Mouse (Mus musculus): Measurements from ENCODE around the gene Naa38. TPM values are rescaled to one million over a fixed set of nuclear protein-coding genes. Genes with fewer than 3 reads are reported as not detected.
"Not testable (repeated sequence)": the region's sequence is repeated elsewhere in the genome, so short reads cannot be mapped to it uniquely, and the experiment has no call there.

The Naa38 gene
- total RNA-seq, 2 experiments from 2014 or later: 94.1 to 95.0 TPM

DNA sequence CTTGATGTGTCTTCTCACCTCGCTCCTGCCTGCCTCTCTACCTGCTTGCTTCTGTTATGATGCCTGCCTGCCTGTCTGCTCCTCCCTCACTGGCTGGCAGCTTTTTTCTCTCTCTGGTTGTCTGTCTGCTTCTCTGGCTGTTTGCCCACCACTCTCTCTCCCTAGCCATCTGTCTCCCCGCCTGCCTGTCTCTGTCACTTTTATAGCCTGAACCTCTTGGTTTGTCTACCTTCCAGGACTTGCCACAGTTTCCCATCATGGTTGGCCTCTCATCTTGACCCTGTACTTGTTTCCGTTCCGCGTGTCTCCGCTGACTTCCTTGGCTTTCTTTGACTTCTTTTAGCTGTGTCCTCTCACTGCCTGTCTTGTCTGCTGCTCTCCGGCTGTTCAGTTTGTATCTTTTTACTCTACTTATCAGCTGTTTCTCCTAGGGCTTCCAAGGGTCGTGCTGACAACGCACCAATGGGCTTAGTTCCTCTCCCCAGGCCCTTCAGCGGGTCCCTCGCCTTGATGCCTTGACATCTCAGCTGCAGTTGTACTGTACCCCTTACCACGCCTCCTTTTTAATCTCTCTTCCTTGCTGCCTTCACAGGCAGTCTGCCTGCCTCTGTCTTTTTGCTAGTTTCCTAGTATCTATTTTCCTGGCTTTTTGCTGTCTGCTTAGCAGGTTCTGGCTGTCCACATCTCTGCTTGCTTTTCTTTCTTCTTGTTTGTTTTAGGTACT, 23.1 kb upstream of the Naa38 start:
- peak; percentile 33 to 34 for DNase-seq
- intact Hi-C loops (cut with DNase I): loop anchor here (5.0 kb wide), 1 partner anchor 245 kb away; the partner anchor contains the start of gene Aloxe3

DNA sequence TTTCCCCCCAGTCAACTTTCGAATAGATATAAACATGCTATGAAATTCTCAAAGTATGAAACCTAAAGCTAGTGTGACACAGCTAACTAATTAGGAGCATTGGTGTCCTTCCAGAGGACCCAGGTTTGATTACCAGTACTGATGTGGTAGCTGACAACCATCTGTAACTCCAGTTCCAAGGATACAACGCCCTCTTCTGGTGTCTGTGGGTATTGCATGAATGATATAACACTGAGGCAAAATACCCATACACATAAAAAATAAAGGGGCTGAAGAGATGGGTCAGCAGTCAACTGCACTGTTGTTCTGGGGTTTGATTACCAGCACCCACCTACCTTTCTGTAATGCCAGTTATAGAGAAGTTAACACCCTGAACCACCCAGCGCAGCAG, 22.5 kb upstream of the Naa38 start:
- DNase-seq: peak in 1 of 2 experiments; percentile 33
- intact Hi-C loops (cut with DNase I): loop anchor here (5.0 kb wide), 1 partner anchor 245 kb away; the partner anchor contains the start of gene Aloxe3

DNA sequence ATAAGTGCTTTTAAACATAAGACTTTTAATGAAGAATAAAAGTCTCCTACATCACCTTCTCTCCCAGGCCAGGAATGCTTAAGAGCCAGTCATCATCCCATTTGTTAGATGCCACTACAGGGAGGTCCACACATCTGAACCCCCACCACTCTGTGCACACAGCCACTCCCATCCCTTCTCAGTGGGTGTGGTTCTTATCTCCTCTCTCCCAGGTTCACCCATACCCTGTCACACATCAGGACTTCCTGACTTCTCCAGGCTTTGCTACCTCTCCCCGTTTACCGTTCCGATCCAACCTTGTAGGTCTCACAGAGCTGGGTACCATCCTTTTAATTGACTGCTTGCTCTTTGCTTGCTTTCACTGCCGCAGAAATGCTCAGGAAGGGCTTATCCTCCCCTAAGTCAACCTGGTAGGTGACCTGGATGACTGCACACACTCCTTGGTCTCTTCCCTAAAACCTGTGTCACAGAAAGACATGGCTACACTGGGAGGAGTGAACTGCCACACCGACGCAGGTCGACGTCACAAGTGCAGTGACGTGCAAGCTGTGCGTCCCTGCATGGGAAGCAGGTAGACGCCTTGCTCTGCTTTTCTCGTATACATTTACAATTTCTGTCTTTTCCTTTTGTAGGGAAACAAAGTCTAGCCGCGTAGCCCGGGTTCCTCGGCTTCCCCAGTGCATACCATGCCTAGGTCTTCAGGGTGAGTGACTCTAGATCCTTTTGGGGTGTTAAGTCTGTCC, 21.9 kb upstream of the Naa38 start:
- intact Hi-C loops (cut with DNase I): loop anchor here (5.0 kb wide), 1 partner anchor 246 kb away; the partner anchor contains the start of gene Aloxe3
- no peak for DNase-seq

DNA sequence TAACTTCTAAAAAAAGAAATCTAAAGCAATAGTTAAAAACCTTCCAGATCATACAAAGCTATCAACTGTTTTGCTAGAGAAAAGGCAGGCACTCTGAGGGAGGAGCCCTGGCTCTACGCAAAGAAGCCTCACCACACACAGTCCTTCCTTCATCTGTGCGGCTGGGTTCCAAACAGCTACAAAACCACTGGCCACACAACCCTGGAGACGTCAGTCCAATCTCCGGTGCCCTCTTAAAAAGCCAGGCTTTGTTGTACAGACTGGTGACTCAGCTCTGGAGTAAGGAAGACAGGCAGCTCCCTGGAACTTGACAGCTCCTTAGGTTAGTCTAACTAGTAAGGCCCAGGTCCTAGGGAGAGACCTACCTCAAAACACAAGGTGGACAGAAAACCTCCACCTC, 19.6 kb upstream of the Naa38 start:
- intact Hi-C loops (cut with DNase I): no loop called here
- no peak for DNase-seq

DNA sequence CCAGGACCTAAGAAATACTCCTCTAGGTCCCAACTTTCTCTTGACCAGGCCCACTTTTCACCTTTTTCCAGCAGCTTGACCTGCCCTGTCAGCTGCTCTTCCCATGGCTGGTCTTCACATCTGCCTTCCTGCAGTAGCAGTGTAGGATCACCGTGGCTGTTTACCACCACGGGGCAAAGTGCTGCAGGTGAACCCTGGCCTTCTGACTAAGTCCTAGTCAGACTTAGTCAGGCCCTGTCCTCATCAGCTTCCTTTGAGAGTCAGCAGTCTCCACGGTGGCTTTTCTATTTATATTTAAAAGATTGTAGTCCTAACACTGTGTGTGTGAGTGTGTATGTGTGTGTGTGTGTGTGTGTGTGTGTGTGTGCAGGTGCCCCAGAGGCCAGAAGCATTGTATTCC, 17.5 kb upstream of the Naa38 start:
- intact Hi-C loops (cut with DNase I): no loop called here
- DNase-seq: no peak

DNA sequence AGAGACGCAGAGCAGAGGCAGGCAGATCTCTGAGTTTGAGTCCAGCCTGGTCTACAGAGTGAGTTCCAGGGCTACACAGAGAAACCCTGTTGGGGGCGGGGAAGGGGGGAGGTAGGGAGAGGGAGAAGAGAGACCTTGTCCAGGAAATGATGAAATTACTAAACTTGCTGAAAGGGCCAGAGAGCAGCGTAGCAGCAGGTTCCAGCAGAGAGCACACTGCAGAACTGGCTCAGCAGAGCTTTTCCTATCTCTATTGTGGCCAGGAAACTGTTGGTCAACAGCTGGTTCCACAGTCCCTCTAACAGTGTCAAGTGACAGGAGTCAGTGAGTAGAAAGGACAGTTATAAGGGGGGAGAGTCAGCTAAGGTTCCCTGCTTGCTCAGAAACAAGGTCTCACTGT, 15.7 kb upstream of the Naa38 start:
- intact Hi-C loops (cut with DNase I): no loop called here
- no peak for DNase-seq

DNA sequence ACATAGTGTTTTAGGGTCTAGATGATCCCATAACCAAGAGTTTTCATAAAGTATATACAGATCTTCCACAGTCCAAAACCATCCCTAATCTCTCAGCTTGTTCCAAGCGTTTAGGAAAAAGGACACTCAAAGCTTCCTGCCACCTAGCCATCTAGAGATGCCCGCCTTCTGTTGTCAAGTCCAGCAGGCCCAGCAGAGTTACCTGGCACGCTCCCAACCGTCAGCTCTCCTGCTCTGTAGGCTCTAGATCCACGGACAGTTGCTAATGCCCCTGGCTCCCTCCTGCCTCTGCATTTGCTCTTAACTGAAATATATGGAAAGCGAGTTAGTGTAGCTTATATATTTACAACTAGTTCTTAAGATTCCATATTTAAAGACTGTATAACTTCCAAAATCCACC, 13.9 kb upstream of the Naa38 start:
- no peak for DNase-seq
- intact Hi-C loops (cut with DNase I): no loop called here

DNA sequence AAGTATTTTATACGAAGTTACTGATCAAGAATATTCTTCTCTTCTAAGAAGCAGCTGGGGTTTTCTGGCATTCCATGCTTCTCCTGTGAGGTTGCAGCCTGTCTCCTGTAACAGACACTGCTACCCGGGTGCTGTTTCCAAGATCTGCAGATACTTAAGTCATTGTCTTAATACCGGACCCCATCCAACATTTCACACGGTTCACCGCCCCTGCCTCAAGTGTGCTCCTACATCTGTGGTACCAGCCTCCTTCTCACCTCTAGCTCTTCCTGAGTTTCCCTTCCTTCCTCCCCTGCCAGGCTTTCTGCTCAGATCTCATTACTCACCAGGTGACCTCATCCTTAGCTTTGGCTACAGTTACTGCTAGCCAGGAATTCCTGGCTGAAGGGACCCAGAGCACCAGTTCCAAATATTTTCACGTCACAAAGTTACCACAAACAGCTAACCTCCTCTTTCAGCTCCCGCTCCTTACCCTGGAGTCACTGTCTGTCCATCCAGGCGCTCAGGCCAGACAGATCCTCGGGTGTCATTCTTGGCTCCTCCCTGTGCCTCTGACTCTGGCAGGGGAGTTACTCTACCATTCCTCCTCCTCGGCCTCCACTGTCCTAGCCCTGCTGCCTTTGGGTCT, 12.7 kb upstream of the Naa38 start:
- peak in 1 of 2 experiments; percentile 44 for DNase-seq
- intact Hi-C loops (cut with DNase I): no loop called here

DNA sequence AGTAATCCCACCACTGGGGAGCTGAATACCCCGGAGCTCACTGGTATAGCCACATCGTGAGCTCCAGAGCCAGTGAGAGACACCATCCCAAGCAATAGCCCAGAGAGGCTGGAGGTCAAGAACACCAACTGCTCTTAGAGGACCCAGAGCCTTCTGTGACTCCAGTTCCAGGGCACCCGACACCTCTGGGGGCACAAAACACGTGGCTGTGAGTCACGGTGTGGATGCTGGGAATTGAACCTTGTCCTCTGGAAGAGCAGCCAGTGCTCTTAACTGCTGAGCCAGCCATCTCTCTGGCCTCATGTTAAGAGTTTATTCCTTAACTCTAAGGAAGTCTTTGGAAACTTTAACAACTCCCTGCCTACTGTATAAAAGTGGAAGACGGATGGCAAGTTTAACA, 10.3 kb upstream of the Naa38 start:
- intact Hi-C loops (cut with DNase I): loop anchor here (5.0 kb wide), 1 partner anchor 193 kb away; no protein-coding TSS in a partner anchor

DNA sequence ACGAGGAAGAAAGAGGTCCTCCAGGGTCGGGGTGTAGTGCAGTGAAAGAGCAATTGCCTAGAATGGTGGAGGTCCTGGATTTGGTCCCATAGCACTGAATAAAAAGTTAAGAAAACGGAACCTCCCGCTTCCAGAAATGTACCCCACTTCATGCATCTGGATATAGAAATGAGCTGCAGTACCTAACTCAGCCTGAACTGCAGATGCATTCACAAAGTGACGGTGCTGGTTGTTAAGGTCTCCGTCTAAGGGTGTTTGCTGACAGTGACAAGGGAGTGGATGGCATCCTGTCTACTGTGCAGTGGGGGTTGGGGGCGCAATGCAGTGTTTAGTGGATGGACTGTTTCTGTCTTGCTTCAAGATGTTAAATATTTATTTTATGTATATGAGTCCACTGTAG, 8.5 kb upstream of the Naa38 start:
- intact Hi-C loops (cut with DNase I): loop anchor here (5.0 kb wide), 1 partner anchor 194 kb away; no protein-coding TSS in a partner anchor

More for the DNA sequence above, 10.3 kb upstream of the Naa38 start:
- DNase-seq: no peak

DNA sequence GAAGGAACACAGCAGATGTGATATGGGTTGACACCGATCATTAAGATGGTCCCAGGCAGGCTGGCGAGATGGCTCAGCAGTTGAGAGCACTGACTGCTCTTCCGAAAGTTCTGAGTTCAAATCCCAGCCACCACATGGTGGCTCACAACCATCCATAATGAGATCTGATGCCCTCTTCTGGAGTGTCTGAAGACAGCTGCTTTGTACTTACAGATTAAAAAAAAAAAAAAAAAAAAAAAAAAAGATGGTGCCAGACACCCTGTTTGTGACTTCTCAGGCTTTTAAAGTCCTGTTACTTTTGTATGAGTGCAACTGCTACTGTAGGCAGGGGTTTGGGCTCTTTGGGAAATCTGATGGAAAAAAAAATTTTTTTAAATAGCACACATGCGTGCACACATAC, 6.6 kb upstream of the Naa38 start:
- intact Hi-C loops (cut with DNase I): loop anchor here (2.0 to 5.0 kb wide), 3 partner anchors 26 to 196 kb away; no protein-coding TSS in a partner anchor
- DNase-seq: no peak

More for the DNA sequence above, 8.5 kb upstream of the Naa38 start:
- no peak for DNase-seq

DNA sequence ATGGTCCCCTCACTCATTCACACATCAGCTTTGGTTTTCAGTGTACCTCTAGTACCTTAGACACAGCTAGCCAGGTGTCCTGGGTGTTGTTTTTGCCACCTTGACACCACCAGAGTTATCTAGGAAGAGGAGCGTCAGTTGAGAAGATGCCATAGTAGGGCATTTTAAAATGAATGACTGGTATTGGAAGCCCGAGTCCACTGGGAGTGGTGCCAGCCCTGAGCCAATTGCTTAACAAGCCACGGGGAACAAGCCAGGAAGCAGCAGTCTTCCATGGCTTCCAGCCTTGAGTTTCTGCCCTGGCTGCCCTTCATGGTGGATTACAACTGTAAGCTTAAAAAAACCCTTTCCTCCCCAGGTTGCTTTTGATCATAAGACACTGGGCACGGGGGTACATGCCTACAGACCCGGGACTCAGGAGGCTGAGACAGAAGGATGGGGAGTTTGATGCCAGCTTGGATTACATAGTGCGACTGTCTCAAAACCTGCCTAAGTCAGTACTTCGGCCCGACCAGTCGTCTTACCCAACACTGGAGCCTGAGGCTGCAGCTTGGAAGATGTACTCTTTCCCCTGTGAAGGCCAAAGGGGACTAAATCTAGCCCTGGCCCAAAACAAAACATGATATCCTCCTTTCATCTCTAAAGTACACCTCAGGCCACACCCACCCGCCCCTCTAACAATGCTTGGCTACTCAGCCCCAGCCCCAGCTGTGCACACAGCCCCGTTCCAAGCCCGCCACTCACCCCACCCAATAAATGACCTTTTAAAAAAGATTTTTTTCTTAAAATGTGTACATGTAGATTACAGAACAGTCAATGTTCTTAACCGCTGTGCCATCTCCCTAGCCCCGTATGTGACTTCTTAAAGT, 5.5 kb upstream of the Naa38 start:
- intact Hi-C loops (cut with DNase I): loop anchor here (1.0 to 5.0 kb wide), 4 partner anchors 27 to 197 kb away; no protein-coding TSS in a partner anchor
- DNase-seq: peak in 1 of 2 experiments; percentile 47

DNA sequence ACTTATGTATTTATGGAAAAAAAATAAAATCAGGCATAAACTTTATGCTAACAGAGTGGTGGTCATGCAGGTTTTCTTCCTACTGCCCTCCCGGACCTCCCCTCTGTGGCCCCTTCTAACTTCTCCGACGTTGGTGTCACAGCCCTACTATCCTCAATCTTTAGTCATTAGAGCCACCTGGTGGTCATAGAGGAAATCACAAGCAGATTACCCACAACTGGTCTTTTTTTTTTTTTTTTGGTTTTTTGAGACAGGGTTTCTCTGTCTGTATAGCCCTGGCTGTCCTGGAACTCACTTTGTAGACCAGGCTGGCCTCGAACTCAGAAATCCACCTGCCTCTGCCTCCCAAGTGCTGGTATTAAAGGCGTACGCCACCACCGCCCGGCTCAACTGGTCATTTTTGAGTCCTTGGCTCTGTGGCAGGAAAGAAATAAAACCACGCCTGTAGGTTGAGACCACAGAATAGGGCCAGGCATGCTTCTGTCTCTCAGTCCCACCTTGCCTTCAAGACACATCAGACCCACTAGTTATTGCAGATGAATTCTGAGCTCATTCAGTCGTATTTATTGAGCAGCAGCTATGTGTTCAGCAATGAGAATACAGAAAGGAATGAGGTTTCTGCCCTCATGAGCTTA, 4.8 kb upstream of the Naa38 start:
- intact Hi-C loops (cut with DNase I): loop anchor here (1.0 kb wide), 1 partner anchor 121 kb away; no protein-coding TSS in a partner anchor
- peak; percentile 85 to 89 for DNase-seq

DNA sequence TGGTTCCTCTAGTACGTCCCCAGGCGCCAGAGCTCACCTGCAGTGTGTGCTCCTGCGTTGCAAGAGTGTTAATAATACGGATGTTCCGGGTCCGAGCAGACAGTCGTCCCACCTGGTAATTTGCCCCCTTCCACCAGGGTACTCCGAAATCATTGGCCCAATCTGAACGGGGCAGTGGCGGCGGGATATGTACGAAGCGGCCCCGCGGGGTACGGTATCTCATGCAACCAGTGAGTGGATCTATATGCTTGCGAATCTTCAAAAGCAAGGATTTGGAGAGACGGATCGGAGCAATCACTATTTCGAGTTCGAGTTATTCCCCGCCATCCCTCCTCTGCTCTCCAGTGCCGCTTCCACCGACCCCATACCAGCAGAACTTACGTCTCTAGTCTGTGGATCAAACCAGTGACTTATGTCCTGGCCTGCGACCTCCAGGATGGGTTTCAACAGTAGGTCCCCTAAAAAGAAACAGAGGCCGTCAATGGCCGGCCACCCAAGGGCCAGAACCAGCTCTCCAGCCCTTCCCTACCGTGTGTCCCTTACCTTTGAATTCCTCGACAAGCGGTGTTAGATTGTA, 608 bp upstream of the Naa38 start:
- DNase-seq: not testable (repeated sequence)
- intact Hi-C loops (cut with DNase I): loop anchor here (2.0 kb wide), 1 partner anchor 70 kb away; no protein-coding TSS in a partner anchor

DNA sequence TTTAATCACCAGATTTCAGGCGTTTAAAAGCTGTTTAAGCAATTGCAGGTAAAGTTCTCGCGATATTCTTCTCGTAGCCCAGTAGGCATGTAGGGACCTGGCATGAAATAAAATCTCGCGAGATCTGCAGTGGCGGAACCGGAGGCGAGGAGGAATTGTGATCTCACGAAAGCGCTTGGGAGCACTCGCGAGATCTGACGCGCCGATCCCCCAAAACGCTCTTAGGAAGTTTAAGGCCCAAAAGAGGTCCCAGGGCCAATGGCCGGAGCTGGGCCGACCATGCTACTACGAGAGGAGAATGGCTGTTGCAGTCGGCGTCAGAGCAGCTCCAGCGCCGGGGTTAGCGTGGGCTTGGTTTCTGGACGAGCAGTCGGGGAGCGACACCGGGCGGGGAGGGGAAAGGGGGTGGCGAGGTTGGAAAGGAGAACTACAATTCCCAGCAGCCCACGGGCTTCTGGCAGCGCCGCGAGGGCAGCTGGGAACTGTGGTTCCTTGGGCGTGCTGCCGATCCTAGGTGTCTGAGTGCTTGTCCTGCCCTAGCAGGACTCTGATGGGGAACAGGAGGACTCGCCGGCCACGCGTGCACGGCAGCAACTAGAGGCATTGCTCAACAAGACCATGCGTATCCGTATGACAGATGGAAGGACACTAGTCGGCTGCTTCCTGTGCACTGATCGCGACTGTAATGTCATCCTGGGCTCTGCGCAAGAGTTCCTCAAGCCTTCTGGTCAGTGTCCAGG, 517 bp downstream of the Naa38 start:
- intact Hi-C loops (cut with DNase I): loop anchor here (2.0 kb wide), 2 partner anchors 15 to 71 kb away; no protein-coding TSS in a partner anchor
- peak; percentile 98 for DNase-seq

DNA sequence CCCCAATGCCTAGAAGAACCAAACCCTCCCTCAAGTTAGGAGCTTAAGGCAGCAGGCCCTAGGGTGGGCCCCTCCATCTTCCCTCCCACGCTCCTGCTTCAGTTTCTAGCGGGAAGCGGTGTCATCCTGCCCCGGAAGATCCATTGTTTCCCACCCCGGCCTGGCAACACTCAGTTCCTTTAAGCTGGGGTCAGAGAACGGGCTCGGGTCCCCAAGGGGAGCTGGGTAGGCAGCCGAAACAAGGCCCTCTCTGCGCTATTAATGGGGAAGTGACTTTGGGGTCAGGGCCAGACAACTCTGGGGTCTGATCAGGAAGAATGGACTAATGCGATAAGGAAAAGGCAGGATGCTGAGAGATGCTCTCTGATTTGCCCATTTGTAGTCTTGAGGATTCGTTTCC, 1.5 kb downstream of the Naa38 start:
- DNase-seq: peak; percentile 73 to 79
- intact Hi-C loops (cut with DNase I): loop anchor here (2.0 kb wide), 1 partner anchor 14 kb away; no protein-coding TSS in a partner anchor

DNA sequence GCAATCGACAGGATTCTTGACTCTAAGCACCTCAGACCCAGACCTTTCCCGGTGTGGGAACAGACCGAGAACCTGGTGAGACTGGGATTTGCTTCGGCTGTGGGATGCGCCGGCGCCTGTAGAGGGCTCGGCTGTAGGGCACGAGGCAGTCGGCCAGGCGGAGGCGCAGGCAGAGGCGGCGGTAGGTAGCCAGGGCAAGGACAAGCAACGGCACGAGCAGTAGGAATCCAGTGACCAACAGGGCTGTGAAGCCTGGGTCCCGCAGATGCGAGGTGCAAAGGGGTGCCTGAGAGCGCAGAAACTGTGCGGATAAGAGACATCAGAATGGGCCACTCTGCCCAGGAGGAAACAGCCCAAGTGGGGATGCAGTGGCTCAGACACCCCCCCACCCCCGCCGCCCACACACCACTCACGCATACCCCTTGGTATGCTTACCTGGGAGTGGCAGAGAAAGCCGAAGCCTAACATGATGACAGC, 2.3 kb downstream of the Naa38 start:
- intact Hi-C loops (cut with DNase I): loop anchor here (2.0 kb wide), 1 partner anchor 13 kb away; no protein-coding TSS in a partner anchor
- peak in 1 of 2 experiments; percentile 59 for DNase-seq

DNA sequence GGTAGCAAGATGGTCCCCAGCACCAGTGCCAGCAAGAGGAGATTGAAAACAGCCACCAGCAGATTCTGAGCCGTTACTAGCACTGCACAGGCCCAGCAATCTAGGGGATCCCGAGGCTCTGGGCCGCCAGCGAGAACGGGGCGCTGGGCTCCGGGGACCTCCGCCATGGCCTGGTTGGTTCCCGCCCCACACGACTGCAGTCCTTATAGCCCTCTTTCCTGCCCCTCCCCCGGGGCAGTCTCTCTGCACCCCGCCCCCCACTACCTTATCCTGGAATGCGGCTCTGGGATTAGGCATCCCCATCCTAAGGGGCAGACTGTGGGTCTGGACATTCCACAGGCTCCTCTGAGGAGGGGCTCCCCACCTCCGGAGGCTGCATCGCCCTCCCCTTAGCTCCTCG, 2.8 kb downstream of the Naa38 start, which contains the start of gene Tmem88:
TSS of gene Tmem88 (minus strand) at position 176 of the 400 bp plus-strand sequence.
- intact Hi-C loops (cut with DNase I): no loop called here
- peak; percentile 59 to 63 for DNase-seq
